Mouse (Mus musculus) hindbrain, embryonic 11.5 days (tissue): ENCODE results near the gene Pex11a. TPM values are rescaled to one million over a fixed set of nuclear protein-coding genes. Genes with fewer than 3 reads are reported as not detected.

Source experiments
- ATAC-seq: fragments of 200-750 bp; cut with Nextera tagmentation; 2 replicates; pipeline ENCODE4 v1.8.0; 2017; ENCODE audit warnings: mild to moderate bottlenecking, moderate TSS enrichment, moderate library complexity; ENCODE audit not compliant: low FRiP score
- DNase-seq: peaks from one replicate; pipeline ENCODE4 v3.0.0-alpha.2; 2015; ENCODE audit warnings: low spot score
- H3K27ac ChIP-seq: fragments of 300-500 bp; sonication (generic); 2 replicates; pipeline ENCODE4 v1.5.1; 2014; ENCODE audit warnings: mild to moderate bottlenecking, low read depth, low read length
- H3K27me3 ChIP-seq: fragments of 300-500 bp; sonication (generic); 2 replicates; pipeline ENCODE4 v1.6.1; 2014; ENCODE audit warnings: mild to moderate bottlenecking, low read length, moderate library complexity, mixed read lengths; ENCODE audit not compliant: control insufficient read depth, insufficient read depth
- H3K36me3 ChIP-seq: fragments of 300-500 bp; sonication (generic); 2 replicates; pipeline ENCODE4 v1.6.1; 2014; ENCODE audit warnings: mild to moderate bottlenecking, low read length, moderate library complexity, mixed read lengths; ENCODE audit not compliant: control insufficient read depth, insufficient read depth
- H3K4me1 ChIP-seq: fragments of 300-500 bp; sonication (generic); replicated peaks from 2 replicates; pipeline ENCODE4 v1.6.1; 2014; ENCODE audit warnings: low read length, mixed read lengths; ENCODE audit not compliant: control insufficient read depth, insufficient read depth
- H3K4me2 ChIP-seq: fragments of 300-500 bp; sonication (generic); replicated peaks from 2 replicates; pipeline ENCODE4 v1.6.1; 2014; ENCODE audit warnings: mild to moderate bottlenecking, low read depth, low read length
- H3K4me3 ChIP-seq: fragments of 300-500 bp; sonication (generic); 2 replicates; pipeline ENCODE4 v1.5.1; 2014; ENCODE audit warnings: low read depth, low read length
- H3K9ac ChIP-seq: fragments of 300-500 bp; sonication (generic); 2 replicates; pipeline ENCODE4 v1.6.1; 2014; ENCODE audit warnings: low read depth, low read length
- H3K9me3 ChIP-seq: fragments of 300-500 bp; sonication (generic); 2 replicates; pipeline ENCODE4 v1.6.1; 2016; ENCODE audit warnings: low read length; ENCODE audit not compliant: control insufficient read depth
- WGBS: fragments of 180-500 bp; shearing (Covaris S2); extraction: QIAGEN DNeasy Blood & Tissue Kit; methylation state at CpG from one replicate; pipeline ENCODE4 v1.1.7; 2014; 5-methylcytosine and 5-hydroxymethylcytosine counted together
- polyA plus RNA-seq: library from polyadenylated mRNA; unstranded; fragments of >200 nt; fragmentation: Nextera tagmentation; extraction: Ambion mirVana; gene quantifications from 2 replicates; pipeline ENCODE4 v1.2.1, GENCODE M21; 2014

The Pex11a gene
- polyA plus RNA-seq, 1 experiment from 2014 or later, result 7.6 TPM

- Histone ChIP-seq H3K4me2 (no peak overlapping the region), H3K9ac (no peak overlapping the region), H3K27ac (no peak overlapping the region), H3K27me3 (no peaks in the 10 kb centered on the region), H3K9me3 (no peaks in the 10 kb centered on the region), H3K4me1 (no peaks in the 10 kb centered on the region), H3K4me3 (no peak overlapping the region), H3K36me3 (no peaks in the 10 kb centered on the region)
- DNase-seq (no peak), ATAC-seq (no peak)
- WGBS, result 83% methylated on average over 3 of the region's 3 CpGs
These were observed 26.7 kb upstream of the Pex11a start for GRCm38 (mm10) chr7:79769664-79770063.

GRCm38 (mm10) chr7:79765991-79766390, 23.1 kb upstream of the Pex11a start:
- 33% methylated on average over 1 of the region's 1 CpGs for WGBS

GRCm38 (mm10) chr7:79762106-79762505, 19.2 kb upstream of the Pex11a start:
- no peak for ATAC-seq
- Histone ChIP-seq H3K36me3 (no peaks in the 10 kb centered on the region), H3K27me3 (no peaks in the 10 kb centered on the region), H3K4me2 (no peak overlapping the region), H3K9me3 (no peaks in the 10 kb centered on the region), H3K9ac (no peak overlapping the region), H3K4me3 (no peak overlapping the region), H3K4me1 (no peaks in the 10 kb centered on the region), H3K27ac (no peak overlapping the region)
- 84% methylated on average over 8 of the region's 8 CpGs for WGBS
- DNase-seq, result no peak

More at GRCm38 (mm10) chr7:79765991-79766390, 23.1 kb upstream of the Pex11a start:
- no peaks in the 10 kb centered on the region for H3K36me3 ChIP-seq
- DNase-seq, result no peak
- H3K4me2 ChIP-seq, result no peak overlapping the region
- no peaks in the 10 kb centered on the region for H3K9me3 ChIP-seq
- ATAC-seq, result no peak
- H3K27me3 ChIP-seq, result no peaks in the 10 kb centered on the region
- no peak overlapping the region for H3K9ac ChIP-seq
- H3K4me3 ChIP-seq, result no peak overlapping the region
- no peak overlapping the region for H3K27ac ChIP-seq
- no peaks in the 10 kb centered on the region for H3K4me1 ChIP-seq

DNA sequence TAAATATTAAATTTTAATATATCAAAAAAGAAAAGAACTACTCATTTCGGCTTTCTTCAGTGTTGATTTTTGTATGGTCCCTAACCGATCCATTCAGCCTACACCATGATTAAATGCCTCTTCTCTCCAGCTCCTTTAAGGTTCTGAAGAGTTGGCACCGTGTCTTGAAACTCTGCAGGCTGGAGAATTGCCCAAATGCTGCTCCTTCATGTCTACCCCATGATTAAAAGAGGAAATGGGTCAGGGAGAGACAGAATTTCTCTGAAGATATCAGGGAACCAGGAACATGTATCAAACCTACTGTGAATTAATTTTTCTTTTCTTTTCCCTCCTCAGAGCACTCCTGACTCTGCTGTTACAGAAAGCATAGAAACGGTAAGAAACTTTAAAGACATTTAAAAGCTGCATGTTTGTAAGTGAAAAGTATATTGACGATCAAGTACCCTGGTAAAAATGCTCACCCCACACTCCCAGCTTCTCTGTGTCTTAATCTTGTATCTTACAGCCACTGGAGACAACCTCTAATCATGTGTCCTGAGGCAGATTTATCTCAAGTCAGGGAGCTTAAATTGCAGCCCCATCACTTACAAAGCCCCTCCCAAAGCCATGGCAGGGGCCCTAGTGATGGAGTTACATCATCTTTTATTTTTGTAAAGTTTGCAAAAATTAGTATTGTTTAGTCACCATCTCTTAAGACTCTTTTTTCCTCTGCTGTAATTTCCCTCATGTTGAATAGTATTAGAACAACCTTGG, 18.4 kb upstream of the Pex11a start:
- Histone ChIP-seq H3K27me3 (no peaks in the 10 kb centered on the region), H3K9me3 (no peaks in the 10 kb centered on the region), H3K27ac (no peak overlapping the region), H3K4me2 (no peak overlapping the region), H3K4me3 (no peak overlapping the region), H3K4me1 (no peaks in the 10 kb centered on the region), H3K36me3 (no peaks in the 10 kb centered on the region), H3K9ac (no peak overlapping the region)
- DNase-seq (no peak), ATAC-seq (no peak)
- WGBS, result 85% methylated on average over 5 of the region's 5 CpGs

GRCm38 (mm10) chr7:79759766-79760165, 16.8 kb upstream of the Pex11a start:
- Histone ChIP-seq H3K4me3 (no peak overlapping the region), H3K4me2 (no peak overlapping the region), H3K27me3 (no peaks in the 10 kb centered on the region), H3K4me1 (no peaks in the 10 kb centered on the region), H3K36me3 (no peaks in the 10 kb centered on the region), H3K27ac (no peak overlapping the region), H3K9ac (no peak overlapping the region), H3K9me3 (no peaks in the 10 kb centered on the region)
- DNase-seq (no peak), ATAC-seq (no peak)

DNA sequence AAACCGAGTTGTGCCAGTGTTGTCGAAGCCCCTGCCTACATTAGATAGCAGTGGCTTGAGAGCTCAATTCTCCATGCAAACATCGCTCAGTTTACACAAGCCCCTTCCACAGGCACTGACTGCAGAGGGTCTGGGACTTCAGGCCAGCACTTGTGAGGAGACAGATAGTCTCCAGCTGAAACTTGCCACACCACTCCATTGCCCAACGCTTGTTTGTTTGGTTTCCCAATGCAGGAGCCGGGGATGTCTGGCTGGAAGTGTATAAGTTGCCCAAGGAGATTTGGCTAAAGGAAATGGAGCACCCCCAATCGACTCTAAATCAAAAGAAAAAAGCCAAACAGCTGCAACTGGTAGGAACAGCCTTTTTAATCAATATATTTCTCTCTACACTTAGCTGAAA, 15.2 kb upstream of the Pex11a start:
- ATAC-seq (no peak), DNase-seq (no peak)
- no peaks in the 10 kb centered on the region for H3K4me1 ChIP-seq
- H3K9me3 ChIP-seq, result no peaks in the 10 kb centered on the region
- no peak overlapping the region for H3K4me2 ChIP-seq
- WGBS, result 77% methylated on average over 6 of the region's 6 CpGs
- no peak overlapping the region for H3K4me3 ChIP-seq
- no peaks in the 10 kb centered on the region for H3K27me3 ChIP-seq
- no peaks in the 10 kb centered on the region for H3K36me3 ChIP-seq
- no peak overlapping the region for H3K9ac ChIP-seq
- H3K27ac ChIP-seq, result no peak overlapping the region

GRCm38 (mm10) chr7:79756334-79756733, 13.4 kb upstream of the Pex11a start:
- ATAC-seq (no peak), DNase-seq (no peak)
- Histone ChIP-seq H3K9ac (no peak overlapping the region), H3K27me3 (no peaks in the 10 kb centered on the region), H3K9me3 (no peaks in the 10 kb centered on the region), H3K36me3 (no peaks in the 10 kb centered on the region), H3K4me2 (no peak overlapping the region), H3K4me3 (no peak overlapping the region), H3K4me1 (no peaks in the 10 kb centered on the region), H3K27ac (no peak overlapping the region)
- 38% methylated on average over 2 of the region's 2 CpGs for WGBS

DNA sequence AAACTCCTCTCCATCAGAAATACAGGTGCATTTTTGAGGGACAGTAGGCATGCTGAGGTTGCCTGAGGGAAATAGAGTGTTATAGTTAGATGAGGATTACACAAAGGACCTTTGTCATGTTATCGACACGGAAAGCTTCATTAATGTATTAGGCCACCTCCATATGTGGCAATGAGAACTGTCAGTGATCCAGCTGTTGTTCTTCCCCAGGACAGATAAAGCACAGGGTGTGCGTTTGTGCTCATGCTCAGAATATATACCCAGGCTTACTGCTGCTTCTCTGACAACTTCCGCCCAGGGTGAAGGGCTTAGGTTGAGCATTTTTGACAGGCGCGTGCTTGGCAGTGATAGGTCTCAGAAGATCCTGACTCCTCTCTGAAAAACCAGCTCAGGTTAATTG, 6.6 kb upstream of the Pex11a start:
- no peak overlapping the region for H3K27ac ChIP-seq
- H3K9me3 ChIP-seq, result no peaks in the 10 kb centered on the region
- H3K9ac ChIP-seq, result no peak overlapping the region
- WGBS, result 90% methylated on average over 6 of the region's 6 CpGs
- DNase-seq (no peak), ATAC-seq (no peak)
- H3K36me3 ChIP-seq, result no peaks in the 10 kb centered on the region
- no peaks in the 10 kb centered on the region for H3K4me1 ChIP-seq
- no peaks in the 10 kb centered on the region for H3K27me3 ChIP-seq
- H3K4me3 ChIP-seq, result no peak overlapping the region
- no peak overlapping the region for H3K4me2 ChIP-seq

DNA sequence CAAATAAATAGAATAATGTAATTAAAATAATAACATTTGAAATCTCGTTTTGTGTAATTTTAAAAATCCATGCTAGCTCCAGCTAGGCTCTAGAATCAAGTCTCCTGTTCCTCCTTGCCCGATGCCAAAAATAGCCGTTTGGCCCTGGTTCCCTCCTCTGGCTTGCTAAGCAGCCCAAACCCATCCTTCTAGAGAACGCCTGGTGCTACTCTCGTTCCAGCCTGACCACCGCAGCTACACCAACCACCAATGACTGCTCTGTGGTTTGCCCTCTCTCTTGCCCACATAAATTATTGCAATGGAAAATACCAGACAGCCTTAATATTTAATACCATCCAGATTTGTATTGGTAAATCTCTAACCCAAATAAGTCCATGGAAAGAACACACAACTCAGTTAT, 4.7 kb upstream of the Pex11a start:
- H3K36me3 ChIP-seq, result no peaks in the 10 kb centered on the region
- H3K4me3 ChIP-seq, result no peak overlapping the region
- DNase-seq, result no peak
- H3K9me3 ChIP-seq, result no peaks in the 10 kb centered on the region
- WGBS, result 85% methylated on average over 6 of the region's 6 CpGs
- no peak overlapping the region for H3K9ac ChIP-seq
- H3K4me1 ChIP-seq, result no peaks in the 10 kb centered on the region
- H3K27me3 ChIP-seq, result no peaks in the 10 kb centered on the region
- no peak overlapping the region for H3K4me2 ChIP-seq
- no peak for ATAC-seq
- H3K27ac ChIP-seq, result no peak overlapping the region
